Mouse (Mus musculus) layer of hippocampus, adult 8-10 months (tissue): ENCODE data around the gene Angptl1. TPM values are rescaled to one million over a fixed set of nuclear protein-coding genes. Genes with fewer than 3 reads are reported as not detected.

Source experiments
- DNase-seq, 2 experiments: peaks; one replicate each; pipeline ENCODE4 v3.0.0; 2022; ENCODE audit warnings: low spot score in 2 of 2
- total RNA-seq, 4 experiments: library from RNA; stranded (reverse); gene quantifications; 2 replicates each; pipeline ENCODE4 v1.2.4; 2022

Gene Angptl1
- total RNA-seq, result 1 to 10 TPM in 3 of 4 experiments, under 1 TPM in 1; 0.73 to 1.6 (median 1.3) TPM

DNA sequence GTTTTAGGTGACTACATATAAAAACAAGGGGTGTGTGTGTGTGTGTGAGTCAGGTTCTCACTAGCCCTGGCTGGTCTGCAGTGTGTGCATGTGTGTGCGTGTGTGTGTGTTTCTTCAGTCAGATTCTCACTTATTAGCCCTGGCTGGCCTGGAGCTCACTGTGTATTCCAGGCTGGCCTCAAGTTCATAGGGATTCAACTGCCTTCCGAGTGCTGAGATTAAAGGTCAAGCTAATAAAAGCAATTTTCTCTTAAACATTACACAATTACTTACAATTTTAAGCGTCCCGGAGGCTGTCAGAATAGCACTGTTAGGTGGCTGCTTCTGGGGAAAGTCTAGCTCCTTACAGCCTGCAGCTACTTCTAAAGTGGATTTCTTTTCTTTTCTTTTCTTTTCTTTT lies at the start of gene Angptl1:
Angptl1 (plus strand) TSS at position 386 of the 400 bp plus-strand sequence.
- DNase-seq, result no peak

DNA sequence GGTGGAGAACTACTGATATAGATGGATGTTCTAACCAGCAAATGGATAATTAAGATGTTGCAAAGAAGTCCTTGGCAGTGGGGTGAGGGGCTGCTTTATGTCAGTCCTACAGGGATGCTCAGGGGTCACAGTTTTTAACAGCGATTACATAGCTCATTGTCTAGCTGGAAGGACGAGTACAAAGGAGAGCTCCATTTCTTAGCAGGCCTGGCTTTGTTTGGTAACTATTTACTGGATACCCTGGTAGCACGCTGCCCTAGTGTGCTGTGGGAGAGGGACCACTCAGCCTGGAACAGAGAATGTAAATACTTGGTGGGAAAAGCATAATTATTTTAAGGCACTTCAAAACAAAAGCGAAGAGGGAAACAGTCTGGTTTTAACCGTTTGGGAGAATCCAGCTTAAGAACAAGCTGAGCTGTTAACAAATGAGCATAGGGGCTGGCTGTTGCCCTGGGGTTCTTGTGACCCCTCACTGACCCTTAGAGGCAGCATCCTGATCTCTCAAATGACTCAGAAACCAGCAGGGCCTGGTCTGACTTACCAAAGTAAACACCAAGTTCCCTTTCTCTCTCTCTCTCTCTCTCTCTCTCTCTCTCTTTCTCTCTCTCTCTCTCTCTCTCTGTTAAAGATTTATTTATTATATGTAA lies 48.4 kb upstream of the Angptl1 start:
- DNase-seq, result no peak

DNA sequence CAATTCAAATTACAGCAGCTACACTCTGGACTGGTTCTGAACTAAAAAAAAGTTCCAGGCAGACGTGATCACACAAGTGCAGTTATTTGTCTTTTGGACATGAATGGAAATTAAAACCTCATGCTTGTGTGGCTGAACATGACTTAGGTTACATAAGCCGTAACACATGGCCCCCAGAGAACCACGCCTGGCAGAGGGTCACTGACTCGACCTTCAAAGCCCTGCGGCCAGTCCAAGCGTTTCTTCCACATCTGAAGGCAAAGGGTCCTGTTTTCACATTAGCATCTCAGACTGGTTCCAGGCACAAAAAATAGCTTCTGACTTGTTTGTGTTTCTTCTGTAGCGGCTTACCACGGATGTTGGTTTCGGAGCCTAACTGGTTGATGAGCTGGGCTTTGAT lies 42.1 kb upstream of the Angptl1 start:
- DNase-seq, result no peak

DNA sequence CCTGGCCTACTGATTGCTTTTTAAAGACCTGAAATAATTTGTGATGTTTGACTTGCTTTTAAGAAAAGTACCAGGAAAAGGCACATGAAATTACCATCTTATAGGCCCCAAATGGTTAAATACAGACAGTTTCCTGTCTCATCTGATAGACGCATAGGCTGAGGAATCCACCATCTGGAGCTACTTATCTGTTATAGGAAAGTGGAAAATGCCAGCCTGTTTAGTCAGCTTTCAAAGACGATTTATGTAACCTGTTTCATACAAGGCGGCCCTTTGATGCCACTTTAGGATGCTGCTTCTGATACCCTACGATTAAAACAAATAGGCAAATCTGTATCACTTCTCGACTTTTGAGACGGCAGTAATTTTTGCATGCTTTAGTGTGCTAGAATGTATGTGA lies 37.1 kb upstream of the Angptl1 start:
- DNase-seq, result no peak

DNA sequence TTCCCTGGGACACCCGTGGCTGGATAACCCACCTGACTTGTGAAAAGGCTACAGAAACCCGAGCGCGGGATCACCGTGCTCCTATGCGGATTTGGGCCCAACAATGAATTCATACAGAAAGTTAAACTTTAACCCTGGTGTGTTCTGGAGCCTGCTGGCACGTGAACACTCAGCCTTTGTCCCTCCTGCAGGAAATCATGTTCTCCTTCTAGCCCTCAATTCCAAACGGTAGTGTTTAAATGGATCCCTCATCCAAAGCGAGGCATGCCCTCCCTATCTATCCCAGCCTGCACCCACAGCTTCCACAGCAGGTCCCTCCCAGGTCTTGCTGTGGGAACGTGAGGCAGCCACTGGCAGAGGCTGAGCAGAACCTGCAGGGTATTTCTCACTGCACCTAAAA lies 30.0 kb upstream of the Angptl1 start:
- no peak for DNase-seq

DNA sequence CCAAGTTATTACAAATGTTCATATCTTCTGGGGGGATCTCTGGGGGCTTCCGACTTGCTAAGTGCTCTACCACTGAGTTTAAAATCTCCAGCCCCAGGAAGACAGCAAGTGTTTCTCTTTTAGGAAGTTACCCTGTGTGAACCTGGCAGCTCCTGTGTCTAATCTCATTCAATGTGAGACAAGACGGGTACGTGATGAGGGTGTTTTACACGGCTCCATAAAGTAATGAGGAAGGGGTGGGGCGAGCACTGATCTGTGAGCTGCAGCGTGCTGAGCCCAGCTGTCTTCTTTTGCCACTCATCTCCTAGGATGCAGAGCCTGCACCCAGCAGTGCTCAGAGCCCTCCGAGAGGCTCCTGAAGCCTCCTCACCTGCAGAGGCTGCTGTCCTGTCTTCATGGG lies 26.4 kb upstream of the Angptl1 start:
- no peak for DNase-seq

DNA sequence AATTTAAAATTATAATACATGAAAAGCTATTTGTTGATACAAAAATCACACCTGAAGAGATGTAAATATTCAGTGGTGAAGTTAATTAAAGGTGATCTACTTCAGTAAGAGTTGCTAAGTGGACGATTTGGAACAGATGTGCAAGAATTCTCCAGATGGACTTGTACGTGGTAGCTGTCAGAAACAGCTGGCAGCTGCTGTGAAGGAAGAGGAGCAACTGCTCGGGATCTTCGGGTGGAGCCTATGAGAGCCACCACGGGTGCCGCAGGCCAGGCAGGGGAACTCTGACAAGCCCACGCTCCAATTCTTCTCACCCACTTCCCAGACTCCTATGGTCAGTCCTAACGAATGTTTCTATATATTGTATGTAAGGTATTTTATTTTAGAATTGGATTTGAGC lies 25.6 kb upstream of the Angptl1 start:
- DNase-seq, result no peak

DNA sequence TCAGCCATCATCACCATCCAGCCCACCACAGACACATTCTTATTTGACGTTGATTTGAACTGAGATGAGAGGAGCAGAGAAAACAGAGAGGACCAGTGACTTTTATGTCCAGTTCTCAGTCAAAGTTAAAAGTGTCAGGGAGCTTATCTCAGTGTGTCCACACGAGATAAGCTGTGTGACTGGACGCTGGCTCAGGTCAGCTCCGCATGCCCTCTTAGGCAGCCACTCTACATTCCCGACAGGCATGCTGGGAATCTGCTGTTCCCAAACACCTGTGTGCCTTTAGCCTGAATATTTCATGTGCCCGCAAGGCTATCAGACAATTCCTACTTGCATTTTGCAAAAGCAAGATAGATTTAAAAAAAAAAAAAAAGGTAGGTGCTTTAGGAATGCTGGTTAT lies 24.9 kb upstream of the Angptl1 start:
- DNase-seq, result no peak

DNA sequence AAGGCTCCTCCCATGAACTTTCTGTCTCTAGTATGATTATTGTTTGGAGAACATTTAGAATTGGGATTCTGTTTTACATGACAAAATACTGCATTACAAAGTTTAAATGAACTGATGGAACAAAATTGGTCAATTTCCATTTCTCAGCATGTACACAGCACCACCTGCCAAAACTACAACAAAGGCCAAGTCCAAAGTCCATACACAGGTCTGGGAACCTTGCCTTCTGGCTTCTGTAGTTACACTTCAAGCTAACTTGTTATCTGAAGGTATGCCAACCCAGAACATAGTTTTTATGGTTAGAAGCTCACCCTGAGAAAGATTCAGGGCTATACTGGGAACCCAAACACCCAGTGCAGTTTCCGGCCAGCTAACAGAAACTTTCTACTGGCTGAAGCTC lies 19.1 kb upstream of the Angptl1 start:
- DNase-seq, result no peak

DNA sequence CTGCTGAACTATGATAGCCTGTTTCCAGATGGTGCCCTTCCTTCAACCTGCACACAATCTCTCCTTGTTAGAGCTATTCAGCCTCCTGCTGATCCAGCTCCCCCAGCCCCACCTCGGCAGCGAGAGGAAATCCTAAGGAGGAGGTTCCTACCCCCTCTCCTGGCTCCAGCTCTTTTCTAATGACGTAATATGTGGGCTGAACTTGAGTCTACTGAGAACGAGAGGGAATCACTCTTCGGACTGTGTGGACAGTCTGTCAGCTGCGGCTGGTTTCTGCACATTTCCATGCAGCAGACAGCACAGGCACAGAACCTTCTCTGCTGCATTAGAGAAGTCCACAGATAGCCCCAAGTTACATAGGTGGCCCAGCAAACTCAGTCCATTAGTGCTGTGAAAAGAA lies 333 bp downstream of the Angptl1 start:
- peak in 1 of 2 experiments; percentile 16 for DNase-seq

DNA sequence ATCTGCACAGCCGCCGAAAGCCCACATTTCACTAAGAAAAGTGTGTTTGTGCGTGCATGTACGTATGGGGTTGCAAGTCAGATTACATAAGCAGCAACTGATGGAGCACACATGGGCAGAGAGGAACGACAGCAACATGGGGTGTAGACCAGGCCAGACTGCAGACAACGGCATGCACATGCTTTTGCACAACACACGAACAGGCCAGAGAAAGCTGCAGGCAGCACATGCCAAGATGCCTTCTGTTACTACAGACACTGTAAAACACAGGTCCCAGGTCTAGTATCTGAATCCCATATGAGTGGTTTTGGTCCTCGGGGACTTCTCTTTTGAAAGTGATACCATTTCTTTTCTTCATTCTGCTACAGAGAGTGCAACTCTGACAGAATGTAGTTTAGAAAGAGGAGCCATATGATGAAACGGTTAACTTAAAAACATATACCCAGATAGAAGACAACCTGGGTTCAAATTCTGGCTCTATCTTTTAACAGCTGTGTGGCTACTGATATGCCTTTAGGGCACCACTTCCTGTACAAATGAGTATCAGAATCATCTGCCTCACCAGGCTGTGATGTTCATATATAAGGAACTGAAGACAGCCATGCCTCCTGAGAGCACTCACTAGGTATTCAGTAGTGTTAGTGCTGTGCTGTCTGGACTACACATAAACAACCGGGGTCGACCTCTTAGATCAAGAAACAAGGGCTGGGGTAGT lies 3.4 kb downstream of the Angptl1 start:
- DNase-seq, result peak in 1 of 2 experiments; percentile 20

DNA sequence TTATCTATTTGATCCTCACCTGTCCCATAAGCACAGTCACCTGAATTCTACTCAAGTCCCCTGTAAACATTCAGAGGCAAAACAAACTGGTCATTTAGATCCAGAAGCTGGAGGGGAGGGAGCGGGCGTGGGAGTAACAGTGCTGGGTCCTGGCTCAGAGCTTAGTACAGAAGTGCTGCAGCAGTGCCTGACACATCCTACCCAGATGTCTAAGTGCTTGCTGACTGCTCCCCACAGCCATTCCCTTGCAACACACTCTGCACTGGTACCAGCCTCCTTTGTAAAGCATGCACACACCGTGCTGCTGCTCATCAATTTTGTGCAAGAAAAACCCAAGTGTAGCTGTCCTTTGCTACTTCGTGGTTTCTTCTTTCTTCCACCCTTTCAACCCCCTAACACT lies 8.7 kb downstream of the Angptl1 start:
- DNase-seq, result no peak

DNA sequence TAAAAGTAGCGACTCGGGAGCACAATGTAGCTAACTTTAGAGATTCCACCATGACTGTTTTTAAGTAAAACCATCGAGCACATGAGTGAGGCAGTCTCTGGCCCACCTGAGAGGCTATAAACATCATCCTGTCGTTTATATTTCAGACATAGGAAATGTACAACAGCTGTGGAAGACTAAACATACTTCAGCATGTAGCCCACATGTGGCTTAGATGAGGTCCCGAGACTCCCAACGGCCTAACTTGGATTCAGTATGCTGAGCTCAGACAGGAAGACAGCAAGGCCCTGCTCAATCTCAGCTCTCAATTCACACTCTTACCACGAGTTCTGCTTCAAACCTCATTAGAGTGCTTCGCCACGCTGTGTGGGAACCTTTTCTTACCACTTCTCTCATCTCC lies 14.0 kb downstream of the Angptl1 start:
- DNase-seq, result no peak

DNA sequence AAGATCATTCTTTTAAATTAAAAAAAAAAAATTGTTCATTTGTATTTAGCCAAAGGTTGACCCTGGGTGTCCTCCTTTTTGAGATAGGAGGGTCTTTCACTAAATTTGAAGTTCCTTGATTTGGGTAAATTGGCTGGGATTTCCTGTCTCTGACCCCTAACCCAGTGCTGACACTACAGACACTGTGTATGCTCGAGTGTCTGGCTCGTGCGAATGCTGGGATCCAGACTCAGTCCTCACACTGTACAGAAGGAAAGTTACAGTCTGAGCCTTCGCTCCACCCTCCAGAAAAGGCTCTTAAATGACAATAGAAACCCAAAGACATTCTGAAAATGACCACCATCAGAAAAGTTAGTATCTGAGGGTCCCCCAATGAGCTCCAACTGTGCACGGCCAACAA lies 14.5 kb downstream of the Angptl1 start:
- no peak for DNase-seq

DNA sequence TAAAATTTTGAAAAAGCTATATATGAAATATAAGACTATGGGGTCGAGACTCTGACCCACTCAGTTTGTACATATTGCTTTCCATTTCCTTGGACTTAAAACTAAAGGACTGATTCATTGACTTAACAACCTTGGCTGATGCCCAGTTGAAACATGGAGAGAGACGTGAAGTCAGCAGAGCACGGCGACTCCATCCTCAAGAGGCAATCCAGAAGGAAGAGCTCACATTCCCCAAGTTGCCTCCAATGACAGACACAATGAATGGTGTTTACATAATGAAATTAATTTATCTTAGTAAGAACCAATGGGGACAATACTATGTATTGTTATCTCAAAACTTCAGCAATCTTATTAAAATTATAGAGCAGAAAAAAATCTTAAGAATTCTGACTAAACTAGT lies 16.2 kb downstream of the Angptl1 start:
- no peak for DNase-seq

DNA sequence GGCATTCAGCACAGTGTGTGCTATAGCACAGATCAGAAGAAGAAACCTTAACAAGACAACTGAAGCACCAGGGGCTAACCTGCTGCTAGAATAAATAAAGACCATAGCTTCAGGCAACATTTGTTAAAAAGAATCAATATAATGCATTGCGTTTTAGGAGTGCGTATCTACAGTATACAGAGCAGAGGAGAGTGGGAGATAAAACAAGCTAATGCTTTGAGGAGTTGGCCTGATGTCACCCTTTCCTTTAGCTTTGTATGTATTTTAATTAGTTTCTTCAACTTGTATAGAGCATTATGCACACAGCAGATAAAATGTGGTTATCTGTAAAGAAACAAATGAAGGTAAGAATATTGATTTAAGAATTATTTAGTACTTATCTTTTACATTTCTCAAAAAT lies 18.3 kb downstream of the Angptl1 start:
- no peak for DNase-seq

DNA sequence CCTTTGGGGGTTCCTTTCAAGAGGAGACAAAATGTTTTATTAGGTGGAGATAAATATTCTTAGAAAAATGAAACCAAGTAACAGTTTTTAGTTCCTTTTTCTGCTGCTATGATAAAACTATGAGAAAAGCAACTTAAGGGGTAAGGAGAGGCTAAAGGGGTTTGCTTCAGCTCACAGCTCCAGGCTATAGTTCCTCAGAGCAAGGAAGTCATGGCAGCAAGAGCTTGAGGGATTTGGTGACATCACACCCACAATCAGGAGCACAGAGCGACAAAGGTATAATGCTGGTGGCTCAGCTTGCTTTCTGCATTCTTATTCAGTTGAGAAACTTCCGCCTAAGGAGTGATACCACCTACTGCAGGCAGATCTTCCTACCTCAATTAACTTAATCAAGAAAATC lies 20.8 kb downstream of the Angptl1 start:
- no peak for DNase-seq

DNA sequence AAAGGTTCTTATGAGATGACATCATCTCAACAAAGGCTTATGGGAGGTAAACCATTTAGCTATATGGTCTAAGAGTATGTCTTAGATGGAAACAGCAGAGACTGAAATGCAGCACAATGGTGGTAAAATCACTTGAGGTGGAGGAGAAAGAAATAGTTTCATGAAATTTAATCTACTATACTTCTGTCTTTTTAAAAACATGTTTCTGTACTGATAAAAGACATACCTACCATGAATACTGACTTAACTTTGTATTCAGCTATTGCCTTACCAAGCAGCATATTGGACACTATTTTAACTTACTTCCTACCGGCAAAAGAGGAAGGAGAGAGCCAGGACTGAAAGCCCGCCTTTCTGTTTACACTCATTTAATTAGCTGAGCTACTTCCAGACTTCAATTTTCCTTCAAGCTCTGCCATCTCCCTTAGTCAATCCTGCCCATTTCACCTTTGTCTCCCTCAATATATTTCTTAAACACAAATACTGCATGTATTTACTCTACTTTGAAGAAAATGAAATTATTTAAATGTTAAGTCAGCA lies 21.4 kb downstream of the Angptl1 start:
- DNase-seq, result no peak

DNA sequence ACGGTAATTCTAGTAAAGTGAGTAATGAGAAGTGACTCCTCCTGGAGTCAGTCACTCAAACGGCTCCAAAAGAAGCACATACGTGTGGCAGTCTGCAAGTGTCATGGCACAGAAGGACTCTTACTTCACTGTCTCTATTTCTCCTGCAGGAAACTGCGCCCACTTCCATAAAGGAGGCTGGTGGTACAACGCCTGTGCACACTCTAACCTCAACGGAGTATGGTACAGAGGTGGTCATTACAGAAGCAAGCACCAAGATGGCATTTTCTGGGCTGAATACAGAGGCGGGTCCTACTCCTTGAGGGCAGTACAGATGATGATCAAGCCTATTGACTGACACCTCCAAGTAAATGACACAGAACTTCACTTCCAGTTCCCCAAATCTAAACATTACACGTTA lies 21.9 kb downstream of the Angptl1 start:
- DNase-seq, result no peak

DNA sequence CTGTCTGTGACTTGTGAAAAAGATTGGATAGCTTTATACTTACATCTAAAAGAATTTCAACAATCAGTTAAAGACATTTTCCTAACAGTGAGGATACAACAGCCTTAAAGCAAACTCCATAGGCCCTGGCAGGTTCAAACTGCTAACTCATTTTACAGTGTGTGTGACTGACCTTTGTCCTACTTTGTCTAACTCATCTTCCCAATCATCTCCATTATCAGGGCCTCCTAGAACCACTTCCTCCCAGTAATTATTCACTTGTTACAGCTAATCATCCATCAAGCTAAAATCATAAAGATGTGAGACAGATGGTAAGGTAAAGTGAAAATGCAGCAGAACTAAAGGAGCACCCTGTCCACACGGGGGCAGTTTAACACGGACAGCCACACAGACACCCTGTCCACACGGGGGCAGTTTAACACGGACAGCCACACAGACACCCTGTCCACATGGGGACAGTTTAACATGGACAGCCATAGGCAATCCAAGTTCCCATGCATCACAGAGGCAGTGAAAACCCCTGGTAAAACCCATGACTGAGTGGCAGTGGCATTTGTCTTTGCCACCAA lies 23.2 kb downstream of the Angptl1 start:
- DNase-seq, result no peak

DNA sequence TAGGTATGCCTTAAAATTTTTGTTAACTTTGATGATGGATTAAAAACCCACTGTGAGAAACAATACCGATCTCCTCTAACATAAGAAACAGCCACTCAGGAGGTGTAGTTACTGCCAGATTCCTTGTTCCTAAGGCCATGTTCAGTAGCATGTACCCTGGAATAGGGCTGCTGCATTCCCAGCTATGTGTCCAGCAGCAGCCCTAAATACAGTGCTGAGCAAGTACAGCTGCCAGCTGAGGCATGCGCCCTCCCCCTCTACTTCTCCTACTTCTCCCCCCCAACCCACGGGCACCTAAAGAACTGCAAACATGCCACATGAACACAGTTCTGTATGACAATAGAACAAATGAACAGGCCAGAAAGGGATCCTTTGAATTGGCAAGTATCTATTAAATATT lies 25.4 kb downstream of the Angptl1 start:
- DNase-seq, result no peak

DNA sequence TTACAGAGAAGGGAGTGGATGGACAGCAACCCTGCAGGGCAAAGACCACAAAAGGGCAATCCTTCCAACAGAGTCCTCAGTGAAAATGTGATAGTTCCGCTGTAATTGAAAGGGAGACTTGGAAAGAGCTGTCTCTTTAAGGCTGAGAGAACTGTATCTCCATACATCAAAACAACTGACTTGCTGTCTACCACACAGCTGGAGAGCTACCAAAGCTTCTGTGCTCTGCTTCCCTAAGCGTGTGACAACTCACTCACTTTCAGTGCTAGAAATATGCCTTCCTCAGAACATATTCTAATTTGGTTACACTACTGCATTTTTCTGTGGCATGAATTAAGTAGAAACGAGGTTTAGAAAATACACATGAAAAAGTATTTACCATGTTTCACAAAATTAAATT lies 25.9 kb downstream of the Angptl1 start:
- no peak for DNase-seq

DNA sequence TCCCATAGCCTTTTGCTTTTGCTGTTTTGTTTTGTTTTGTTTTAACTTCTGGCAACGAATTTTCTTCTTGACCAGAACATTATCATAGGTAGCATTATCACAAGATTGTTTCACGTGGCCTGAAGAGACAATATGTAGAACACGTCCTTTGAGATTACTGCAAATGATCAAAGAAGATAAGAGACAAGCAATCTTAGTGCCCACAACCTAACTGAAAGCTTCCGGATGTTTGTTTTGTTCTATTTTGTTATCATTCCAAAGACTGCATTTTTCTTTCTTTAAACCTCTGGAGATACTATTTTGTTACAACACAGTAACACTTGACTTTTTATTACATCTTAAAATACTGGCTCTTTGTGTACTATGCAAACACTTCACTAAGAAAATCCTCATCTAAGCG lies 31.7 kb downstream of the Angptl1 start:
- no peak for DNase-seq
